Mouse (Mus musculus) heart, postnatal 0 days (tissue): ENCODE results near the gene Snap47.

Experiments used
- CTCF ChIP-seq: IDR thresholded peaks from 2 replicates; pipeline ENCODE4 v1.5.1; 2016; ENCODE audit warnings: antibody characterized with exemption, control low read depth, low read depth
- EP300 ChIP-seq: IDR thresholded peaks from 2 replicates; pipeline ENCODE4 v1.6.1; 2016; ENCODE audit warnings: antibody characterized with exemption, low read depth

DNA sequence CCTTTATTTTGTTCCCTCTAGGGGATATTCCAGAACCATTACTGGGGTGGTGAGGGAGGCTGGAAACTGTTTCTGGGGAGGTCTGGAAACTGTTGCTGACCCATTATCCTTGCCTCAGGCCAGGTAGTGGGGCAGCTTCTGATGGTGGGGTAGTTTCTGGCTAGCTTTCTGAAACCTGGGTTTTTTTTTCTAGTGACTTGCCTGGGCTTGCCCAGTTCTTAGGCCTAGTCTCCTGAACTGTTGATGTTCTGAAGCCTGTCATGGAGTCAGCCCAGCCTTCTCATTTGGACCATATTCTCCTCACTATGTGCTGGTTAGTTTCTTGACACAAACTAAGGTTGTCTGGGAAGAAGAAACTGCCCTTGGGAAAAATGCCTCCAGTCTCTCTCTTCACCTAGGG is 71.4 kb downstream of the Snap47 start:
- TF ChIP-seq CTCF (no peak), EP300 (no peak)
